Mouse (Mus musculus): ENCODE measurements around the gene Gm20388. TPM values are rescaled to one million over a fixed set of nuclear protein-coding genes. Genes with fewer than 3 reads are reported as not detected.

Gm20388 gene
- polyA plus RNA-seq, 1 experiment: 18.7 TPM

DNA sequence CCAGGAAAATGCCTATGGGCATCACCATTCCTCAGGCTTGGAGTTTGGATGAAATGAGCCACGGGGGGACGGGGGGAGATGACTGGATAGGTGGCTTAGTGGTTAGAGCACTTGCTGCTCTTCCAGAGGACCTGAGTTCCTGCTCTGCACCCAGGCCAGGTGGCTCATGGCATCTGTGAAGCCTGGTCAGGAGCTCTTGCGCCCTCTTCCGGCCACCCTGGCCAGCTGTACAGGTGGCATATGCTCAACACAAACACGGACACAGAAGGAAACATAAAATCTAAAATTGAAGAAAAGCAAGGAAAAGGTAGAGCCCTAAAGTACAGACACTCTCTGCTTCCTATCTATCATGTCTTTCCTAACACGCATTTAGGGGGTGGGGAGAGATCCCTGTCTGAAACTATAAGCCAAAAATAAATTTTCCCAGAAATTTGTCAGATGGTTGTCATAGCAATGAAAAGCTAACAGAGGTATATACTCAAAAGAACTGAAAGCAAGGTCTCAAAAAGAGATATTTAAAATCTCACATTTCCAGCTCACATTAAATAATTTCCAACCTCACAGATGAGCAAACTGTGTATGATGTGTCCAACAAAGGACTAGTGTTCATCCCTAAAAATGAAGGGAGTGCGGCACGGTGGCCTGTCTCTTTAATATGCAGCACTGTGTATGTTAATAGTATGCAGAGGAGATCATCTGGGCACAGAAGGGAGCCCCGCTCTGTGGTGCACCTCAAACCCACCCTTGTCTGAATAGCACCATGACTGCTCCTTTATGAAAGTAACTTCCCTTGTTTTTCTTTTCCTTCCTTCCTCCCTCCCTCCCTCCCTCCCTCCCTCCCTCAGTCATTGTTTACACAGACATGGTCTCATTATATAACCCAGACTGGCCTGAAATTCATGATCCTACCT, 3032.4 kb downstream of the Gm20388 start:
- H3K4me3 ChIP-seq (replicated peaks; ENCODE audit: insufficient read depth, low read depth, low read length): no peak overlapping the region
- 53% methylated on average over 9 of the region's 9 CpGs for WGBS
- H3K4me1 ChIP-seq (ENCODE audit: control insufficient read depth, insufficient read depth, low read length): peaks cover 23% of the 10 kb centered on the region
- TF ChIP-seq POLR2A (IDR thresholded peaks at IDR 0.05; ENCODE audit: borderline replicate concordance, insufficient read depth, low read length): no peak
- TF ChIP-seq CTCF (IDR thresholded peaks at IDR 0.05; ENCODE audit: borderline replicate concordance, insufficient read depth, low read depth, low read length): peak; percentile 65
- peak in 1 of 2 experiments; percentile 56 for DNase-seq
- no peaks in the 10 kb centered on the region for H3K27me3 ChIP-seq (ENCODE audit: control insufficient read depth, insufficient read depth, low read length)
- H3K27ac ChIP-seq (ENCODE audit: insufficient read depth, low read length): no peak overlapping the region

DNA sequence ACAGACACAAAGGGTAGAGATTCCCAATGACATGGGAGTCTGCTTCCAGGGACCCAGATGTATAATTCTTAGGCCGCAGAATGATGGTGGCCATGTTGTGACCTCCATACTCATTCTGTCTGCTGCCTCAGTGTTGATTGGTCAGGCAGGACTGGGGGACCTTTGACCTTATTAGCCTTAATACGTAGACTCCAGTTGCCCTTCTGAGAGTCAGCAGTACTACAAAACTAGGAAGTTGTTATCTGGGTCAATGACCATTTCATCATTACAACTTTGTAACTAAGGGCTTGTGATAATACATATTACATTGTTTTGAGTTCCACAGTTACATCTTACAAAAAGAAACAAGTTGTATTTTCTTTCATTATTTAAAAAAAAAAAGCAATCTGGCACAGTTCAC, 3035.1 kb downstream of the Gm20388 start:
- Histone ChIP-seq H3K27ac (ENCODE audit: insufficient read depth, low read length) (no peak overlapping the region), H3K27me3 (ENCODE audit: control insufficient read depth, insufficient read depth, low read length) (no peaks in the 10 kb centered on the region), H3K4me3 (replicated peaks; ENCODE audit: insufficient read depth, low read depth, low read length) (no peak overlapping the region), H3K4me1 (ENCODE audit: control insufficient read depth, insufficient read depth, low read length) (peaks cover 23% of the 10 kb centered on the region)
- no peak for TF ChIP-seq CTCF (IDR thresholded peaks at IDR 0.05; ENCODE audit: borderline replicate concordance, insufficient read depth, low read depth, low read length)
- no peak for TF ChIP-seq POLR2A (IDR thresholded peaks at IDR 0.05; ENCODE audit: borderline replicate concordance, insufficient read depth, low read length)
- no peak for DNase-seq
- WGBS: 74% methylated on average over 2 of the region's 2 CpGs

DNA sequence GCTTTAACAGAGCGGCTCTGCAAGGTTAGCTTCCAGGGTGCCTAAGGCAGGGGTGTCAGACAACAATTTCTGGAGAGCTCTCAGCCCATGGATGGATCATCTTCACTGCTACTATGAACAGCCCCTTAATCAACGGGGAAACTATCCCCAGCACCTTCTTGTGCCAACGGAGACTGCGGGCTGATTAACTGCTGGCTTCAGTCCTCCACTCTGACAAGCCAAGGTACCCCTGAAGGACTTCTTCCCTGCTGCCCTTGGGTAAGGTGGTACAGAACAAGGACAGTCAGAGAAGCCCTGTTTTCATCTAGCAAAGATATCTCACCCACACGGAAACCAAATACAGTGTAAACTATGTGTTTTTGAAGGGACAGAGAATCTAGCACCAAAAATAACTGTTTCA, 3039.1 kb downstream of the Gm20388 start:
- peaks cover 31% of the 10 kb centered on the region for H3K4me1 ChIP-seq (ENCODE audit: control insufficient read depth, insufficient read depth, low read length)
- no peak for DNase-seq
- TF ChIP-seq CTCF (IDR thresholded peaks at IDR 0.05; ENCODE audit: borderline replicate concordance, insufficient read depth, low read depth, low read length): no peak
- TF ChIP-seq POLR2A (IDR thresholded peaks at IDR 0.05; ENCODE audit: borderline replicate concordance, insufficient read depth, low read length): no peak
- no peaks in the 10 kb centered on the region for H3K27me3 ChIP-seq (ENCODE audit: control insufficient read depth, insufficient read depth, low read length)
- H3K4me3 ChIP-seq (replicated peaks; ENCODE audit: insufficient read depth, low read depth, low read length): no peak overlapping the region
- H3K27ac ChIP-seq (ENCODE audit: insufficient read depth, low read length): peak overlapping the region; percentile 11; the same call in 1 of the 2 replicates
- WGBS: 18% methylated on average over 5 of the region's 5 CpGs

DNA sequence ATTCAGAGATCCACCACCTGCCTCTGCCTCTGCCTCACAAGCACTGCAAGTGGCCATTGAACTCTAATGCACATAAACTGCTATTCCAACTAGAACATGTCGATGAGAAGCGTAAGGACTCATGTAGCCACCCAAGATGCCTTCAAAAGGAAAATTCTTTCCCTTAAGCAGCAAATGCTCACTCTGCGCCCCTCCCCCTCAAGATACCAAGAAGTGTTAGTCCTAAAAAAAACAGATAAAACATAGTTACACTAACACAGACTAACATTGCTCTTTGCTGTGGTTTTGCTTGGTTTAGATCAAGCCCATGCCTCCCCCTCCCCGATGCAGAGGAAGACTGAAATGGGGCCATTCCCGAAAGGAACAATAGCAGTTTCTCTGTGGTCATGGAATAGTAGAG, 3040.8 kb downstream of the Gm20388 start:
- TF ChIP-seq CTCF (IDR thresholded peaks at IDR 0.05; ENCODE audit: borderline replicate concordance, insufficient read depth, low read depth, low read length) (no peak), POLR2A (IDR thresholded peaks at IDR 0.05; ENCODE audit: borderline replicate concordance, insufficient read depth, low read length) (no peak)
- WGBS: 88% methylated on average over 5 of the region's 5 CpGs
- no peak overlapping the region for H3K4me3 ChIP-seq (replicated peaks; ENCODE audit: insufficient read depth, low read depth, low read length)

DNA sequence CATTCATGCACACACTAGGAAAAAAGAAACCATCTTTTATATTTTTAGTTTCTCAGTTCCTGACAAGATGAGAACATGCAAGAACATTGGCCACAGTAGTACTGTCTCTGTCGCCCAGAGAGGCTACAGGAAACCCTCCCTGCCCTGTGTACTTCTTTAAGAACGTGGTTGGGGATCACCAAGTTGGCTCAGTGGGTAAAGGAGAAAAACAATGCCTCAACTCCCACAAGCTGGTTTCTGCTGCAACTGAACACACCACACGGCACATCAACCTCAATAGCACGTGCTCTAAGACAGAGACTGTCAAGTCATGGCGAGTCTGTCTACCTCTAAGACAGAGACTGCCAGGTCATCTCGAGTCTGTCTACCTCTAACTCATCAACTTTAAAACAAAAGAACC, 3042.4 kb downstream of the Gm20388 start:
- DNase-seq: no peak
- H3K4me3 ChIP-seq (replicated peaks; ENCODE audit: insufficient read depth, low read depth, low read length): no peak overlapping the region
- peaks cover 52% of the 10 kb centered on the region for H3K4me1 ChIP-seq (ENCODE audit: control insufficient read depth, insufficient read depth, low read length)
- H3K27ac ChIP-seq (ENCODE audit: insufficient read depth, low read length): no peak overlapping the region
- TF ChIP-seq CTCF (IDR thresholded peaks at IDR 0.05; ENCODE audit: borderline replicate concordance, insufficient read depth, low read depth, low read length) (no peak), POLR2A (IDR thresholded peaks at IDR 0.05; ENCODE audit: borderline replicate concordance, insufficient read depth, low read length) (no peak)
- no peaks in the 10 kb centered on the region for H3K27me3 ChIP-seq (ENCODE audit: control insufficient read depth, insufficient read depth, low read length)
- 88% methylated on average over 6 of the region's 6 CpGs for WGBS

More for the DNA sequence above, 3040.8 kb downstream of the Gm20388 start:
- DNase-seq: no peak
- H3K27me3 ChIP-seq (ENCODE audit: control insufficient read depth, insufficient read depth, low read length): no peaks in the 10 kb centered on the region
- no peak overlapping the region for H3K27ac ChIP-seq (ENCODE audit: insufficient read depth, low read length)
- peaks cover 38% of the 10 kb centered on the region for H3K4me1 ChIP-seq (ENCODE audit: control insufficient read depth, insufficient read depth, low read length)

DNA sequence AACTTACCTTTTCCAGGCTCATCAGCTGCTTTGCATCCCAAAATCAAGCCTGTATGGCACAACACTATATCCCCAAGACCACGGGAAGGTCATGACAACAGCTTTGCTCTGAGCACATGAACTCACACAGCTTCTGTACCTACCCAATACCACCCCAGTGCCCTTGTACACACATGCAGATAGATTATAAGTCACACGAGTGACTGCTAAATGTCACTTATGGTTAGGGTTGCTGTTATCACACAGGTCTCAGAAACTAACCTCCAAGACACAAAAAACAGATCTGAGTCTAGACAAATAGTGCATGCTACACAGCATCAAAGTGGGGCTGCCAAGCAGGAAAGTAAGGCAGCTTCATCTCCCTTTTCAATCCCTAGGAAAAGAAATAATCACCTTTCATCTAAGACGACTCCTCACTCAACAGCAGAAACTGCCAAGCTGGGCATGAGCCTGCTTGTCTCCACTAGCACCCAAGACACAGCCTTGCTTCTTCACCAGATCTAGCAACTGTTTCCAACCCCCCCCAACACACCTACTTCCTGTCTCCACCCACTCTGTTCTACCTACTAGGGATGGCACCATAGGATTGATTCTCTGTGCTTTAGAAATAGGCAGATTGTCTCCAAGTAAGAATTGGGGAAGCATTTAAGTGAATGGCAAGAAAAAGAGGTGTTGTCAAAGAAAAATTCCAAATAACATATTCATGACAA, 3043.6 kb downstream of the Gm20388 start:
- no peak overlapping the region for H3K27ac ChIP-seq (ENCODE audit: insufficient read depth, low read length)
- H3K27me3 ChIP-seq (ENCODE audit: control insufficient read depth, insufficient read depth, low read length): no peaks in the 10 kb centered on the region
- no peak overlapping the region for H3K4me3 ChIP-seq (replicated peaks; ENCODE audit: insufficient read depth, low read depth, low read length)
- no peak for DNase-seq
- H3K4me1 ChIP-seq (ENCODE audit: control insufficient read depth, insufficient read depth, low read length): peaks cover 56% of the 10 kb centered on the region
- 57% methylated on average over 3 of the region's 3 CpGs for WGBS
- TF ChIP-seq CTCF (IDR thresholded peaks at IDR 0.05; ENCODE audit: borderline replicate concordance, insufficient read depth, low read depth, low read length) (no peak), POLR2A (IDR thresholded peaks at IDR 0.05; ENCODE audit: borderline replicate concordance, insufficient read depth, low read length) (no peak)

DNA sequence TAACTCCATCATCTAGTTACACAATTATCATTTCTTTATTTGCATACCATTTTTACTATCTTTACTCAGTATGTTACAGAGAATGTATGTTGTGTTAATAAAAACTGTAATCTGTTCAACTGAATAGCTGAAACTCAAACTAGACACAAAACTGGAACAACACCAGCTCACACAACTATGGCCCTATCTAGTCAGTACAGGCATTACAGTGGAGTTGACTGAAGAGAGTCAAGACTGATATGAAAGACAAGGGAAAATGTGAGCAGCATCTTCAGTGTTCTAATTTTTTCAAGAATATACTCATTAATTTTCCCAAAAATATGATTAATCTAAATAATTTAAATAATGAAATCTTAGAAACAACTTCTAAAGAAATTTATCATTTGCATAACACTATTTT, 3044.6 kb downstream of the Gm20388 start:
- DNase-seq: no peak
- Histone ChIP-seq H3K27ac (ENCODE audit: insufficient read depth, low read length) (no peak overlapping the region), H3K27me3 (ENCODE audit: control insufficient read depth, insufficient read depth, low read length) (no peaks in the 10 kb centered on the region), H3K4me1 (ENCODE audit: control insufficient read depth, insufficient read depth, low read length) (peaks cover 54% of the 10 kb centered on the region), H3K4me3 (replicated peaks; ENCODE audit: insufficient read depth, low read depth, low read length) (no peak overlapping the region)
- TF ChIP-seq CTCF (IDR thresholded peaks at IDR 0.05; ENCODE audit: borderline replicate concordance, insufficient read depth, low read depth, low read length) (no peak), POLR2A (IDR thresholded peaks at IDR 0.05; ENCODE audit: borderline replicate concordance, insufficient read depth, low read length) (no peak)
